Mouse (Mus musculus) left cerebral cortex, postnatal 10 days (tissue): Measurements from ENCODE around the gene Ackr1. TPM values are rescaled to one million over a fixed set of nuclear protein-coding genes. Genes with fewer than 3 reads are reported as not detected.
"Not testable (repeated sequence)": the region's sequence is repeated elsewhere in the genome, so short reads cannot be mapped to it uniquely, and the experiment has no call there.

ENCODE experiments used
- DNase-seq, 2 experiments: peaks; one replicate each; pipeline ENCODE4 v3.0.0; 2021 to 2022; ENCODE audit warnings: low spot score in 2 of 2, mixed read lengths in 1 of 2; ENCODE audit errors: extremely low spot score in 1 of 2
- intact Hi-C: fragments of 180-260 bp; cut with DNase I; formaldehyde crosslinking; loops from one replicate; pipeline ENCODE4 v1.15.1; 2025
- total RNA-seq, 2 experiments: library from RNA; stranded (reverse); gene quantifications; 2 replicates each; pipeline ENCODE4 v1.2.3; 2021

The Ackr1 gene
- total RNA-seq, 2 experiments from 2014 or later, result 111 to 129 TPM

- DNase-seq, result no peak
- intact Hi-C loops, result loop anchor here (5.0 kb wide), 1 partner anchor 45 kb away; the partner anchor contains the start of gene Cadm3
Observed at GRCm38 (mm10) chr1:173322249-173322627, 11.3 kb downstream of the Ackr1 start.

- intact Hi-C loops, result loop anchor here (5.0 kb wide), 1 partner anchor 46 kb away; the partner anchor contains the start of gene Cadm3
- no peak for DNase-seq
Observed at GRCm38 (mm10) chr1:173321593-173322248, 11.8 kb downstream of the Ackr1 start.

DNA sequence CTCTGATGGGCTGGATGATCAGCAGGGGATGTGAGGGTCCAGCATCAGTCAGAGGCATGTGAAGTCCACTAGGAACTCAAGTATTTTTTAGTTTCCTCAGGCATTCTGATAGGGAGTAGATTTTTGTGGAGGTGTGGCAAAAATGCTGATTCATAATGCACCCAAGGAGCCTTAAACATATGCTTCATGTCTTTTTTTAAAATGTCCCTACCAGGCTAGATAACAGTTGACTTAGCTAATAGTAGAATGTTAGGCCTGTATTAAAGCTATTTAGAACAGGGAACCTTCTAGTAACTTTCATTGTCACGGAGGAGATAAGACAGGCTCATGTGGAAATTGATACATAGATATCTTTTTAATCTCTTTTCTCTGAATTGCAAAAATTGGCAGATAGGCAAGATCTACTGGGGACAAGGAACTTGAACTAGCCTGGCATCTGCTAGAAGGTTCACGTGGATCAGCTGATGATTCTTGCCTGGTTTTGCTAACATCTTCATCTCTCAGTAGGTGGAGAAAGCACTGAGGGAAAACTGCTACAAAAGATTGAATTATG is 15.5 kb downstream of the Ackr1 start:
- intact Hi-C loops, result no loop called here
- no peak for DNase-seq

- intact Hi-C loops, result no loop called here
Observed at GRCm38 (mm10) chr1:173315725-173316124, 17.8 kb downstream of the Ackr1 start.

DNA sequence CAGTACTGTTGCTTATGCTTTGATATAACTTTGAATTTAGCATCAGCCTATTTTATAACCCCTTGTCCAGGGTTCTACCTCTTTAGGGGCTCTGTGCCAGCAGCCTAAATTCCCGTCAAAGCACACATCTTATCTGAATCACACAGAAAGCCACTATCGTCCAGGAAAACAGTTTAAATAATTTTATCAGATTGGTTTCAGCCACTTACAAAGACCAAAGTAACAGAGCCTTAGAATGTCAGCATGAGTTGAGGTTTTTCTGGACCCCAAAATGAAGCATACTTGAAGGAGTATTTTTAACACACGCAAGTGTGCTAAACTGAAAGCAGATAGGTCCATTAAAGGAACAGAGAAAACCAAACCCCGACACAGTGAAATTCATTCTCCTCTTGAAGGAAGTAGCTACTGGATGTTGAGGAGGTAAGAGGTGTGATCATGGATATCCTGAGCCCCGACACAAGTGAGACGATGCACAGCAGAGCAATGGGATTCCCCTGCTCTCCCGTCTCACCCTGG is 20.0 kb downstream of the Ackr1 start:
- intact Hi-C loops, DNase-seq: not testable (repeated sequence)

More at GRCm38 (mm10) chr1:173315725-173316124, 17.8 kb downstream of the Ackr1 start:
- no peak for DNase-seq

DNA sequence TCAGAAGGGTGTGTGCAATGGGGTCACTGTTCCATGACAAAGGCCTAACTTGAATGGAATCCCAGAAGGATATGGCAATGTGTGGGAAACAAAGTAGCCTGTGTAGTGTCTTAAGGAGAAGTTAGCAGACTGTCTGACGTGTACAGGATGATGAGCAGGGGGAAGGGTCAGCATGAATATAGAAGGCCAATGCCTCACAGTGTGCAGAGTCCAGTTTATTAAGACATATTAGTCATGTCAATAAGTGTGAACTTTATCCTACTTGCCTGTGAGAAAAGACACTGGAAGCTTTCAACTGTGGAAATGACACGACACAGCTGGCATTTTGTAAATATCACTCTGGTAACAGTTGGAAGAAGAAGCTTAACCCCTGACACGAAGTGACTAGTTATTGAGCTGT is 30.8 kb downstream of the Ackr1 start:
- intact Hi-C loops, DNase-seq: not testable (repeated sequence)

Other genes starting within 250 kb of the Ackr1 start
- not detected for gene Olfr1408, start 196.4 kb downstream of the Ackr1 start, total RNA-seq
- not detected for gene Olfr1406, start 143.1 kb downstream of the Ackr1 start, total RNA-seq
- not detected for gene Olfr218, start 135.9 kb downstream of the Ackr1 start, total RNA-seq
- gene Olfr1404, start 121.4 kb downstream of the Ackr1 start, total RNA-seq, result not detected
- gene Fcer1a, start 106.5 kb downstream of the Ackr1 start, total RNA-seq, result not detected
- gene Olfr418, start 67.7 kb downstream of the Ackr1 start, total RNA-seq, result not detected
- not detected for gene Mptx2, start 56.0 kb downstream of the Ackr1 start, total RNA-seq
- 1 to 10 TPM; 3.7 to 4.9 TPM for gene Aim2, start 17.1 kb upstream of the Ackr1 start, total RNA-seq
- 100 to 1,000 TPM; 503 to 552 TPM for gene Cadm3, start 33.9 kb upstream of the Ackr1 start, total RNA-seq
- not detected for gene Ifi206, start 157.3 kb upstream of the Ackr1 start, total RNA-seq
- gene Ifi214, start 202.2 kb upstream of the Ackr1 start, total RNA-seq, result not detected